Mouse (Mus musculus): ENCODE results near the gene Aadac. TPM values are rescaled to one million over a fixed set of nuclear protein-coding genes. Genes with fewer than 3 reads are reported as not detected.

Aadac gene
- total RNA-seq (2021) = 10 to 100 TPM; 29.5 to 65.2 TPM
- long read RNA-seq, experiment 1, transcript Aadac-201 (5 exons, 1,324 nt) = major isoform, 104 of 110 reads
- long read RNA-seq, experiment 1, partial matches to known transcripts = 3 of 110 reads
- long read RNA-seq, experiment 1, other reads (novel, unspliced or antisense) = 0 of 110 reads
- long read RNA-seq, experiment 2, transcript Aadac-201 (5 exons, 1,324 nt) = major isoform, 15 of 18 reads
- long read RNA-seq, experiment 2, partial matches to known transcripts = 0 of 18 reads
- long read RNA-seq, experiment 2, other reads (novel, unspliced or antisense) = 0 of 18 reads

- DNase-seq = no peak
Measured at GRCm38 (mm10) chr3:60025417-60025816, at the start of gene Aadac. Gene Aadac, plus strand, starts transcription at chr3:60025717.

DNA sequence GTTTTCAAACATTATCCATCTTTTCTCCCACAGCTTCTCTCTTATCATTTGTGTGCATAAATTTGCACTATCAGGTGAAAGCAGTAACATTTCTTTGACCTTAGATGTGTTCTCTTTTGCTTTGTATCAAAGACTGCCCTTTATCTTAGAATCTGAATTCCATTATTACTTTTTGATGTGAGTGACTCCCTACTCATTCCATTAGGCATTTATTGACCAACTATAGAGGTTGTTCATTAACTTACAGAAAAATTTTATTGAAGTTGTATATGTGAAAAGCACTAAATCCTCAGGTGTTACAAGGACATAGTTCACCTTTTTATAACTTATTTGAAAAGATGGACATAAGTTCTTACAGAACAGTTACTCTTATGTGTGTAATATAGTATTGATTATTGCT lies 21.9 kb upstream of the Aadac start:
- no peak for DNase-seq

- no peak for DNase-seq
Measured at GRCm38 (mm10) chr3:60006443-60006842, 19.1 kb upstream of the Aadac start, which contains the start of gene Aadacl2. Gene Aadacl2, plus strand, starts transcription at chr3:60006743.

- no peak for DNase-seq
Measured at GRCm38 (mm10) chr3:60031511-60031910, 6.0 kb downstream of the Aadac start.

DNA sequence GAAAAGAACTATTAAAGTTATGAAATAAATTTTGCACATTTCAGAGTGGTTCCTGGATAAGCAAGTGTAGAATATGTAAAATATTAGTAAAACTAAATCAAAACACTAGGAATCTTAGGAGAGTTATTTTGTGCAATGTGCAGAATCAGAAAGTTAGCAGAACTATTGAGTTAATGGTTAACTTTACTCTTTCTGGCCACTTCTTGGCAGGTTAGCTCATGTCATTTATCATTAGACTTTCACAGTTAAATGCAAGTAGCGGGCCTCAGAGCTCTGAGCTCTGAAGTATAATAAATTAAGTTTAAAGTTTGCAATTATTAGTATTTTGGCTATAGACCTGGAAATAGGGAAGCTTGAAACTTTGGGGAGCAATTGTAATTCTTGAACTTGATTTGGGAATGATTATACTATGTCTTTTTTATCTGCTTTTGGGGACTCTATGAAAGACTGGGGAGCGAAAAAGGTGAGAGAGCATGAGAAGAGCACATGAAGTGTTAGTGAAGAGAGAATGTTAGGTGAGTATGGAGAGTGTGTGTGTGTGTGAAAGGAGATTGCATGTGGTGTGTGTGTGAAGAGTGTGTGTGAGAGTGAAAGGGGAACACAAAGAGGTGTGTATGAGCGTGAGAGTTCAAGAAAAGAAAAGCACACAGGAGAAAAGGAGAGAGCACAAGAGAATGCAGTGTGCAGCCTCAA lies 20.9 kb downstream of the Aadac start:
- DNase-seq = no peak

GRCm38 (mm10) chr3:60053231-60053927 lies 27.9 kb downstream of the Aadac start:
- DNase-seq = no peak

- DNase-seq = no peak
Measured at GRCm38 (mm10) chr3:60053931-60054330, 28.4 kb downstream of the Aadac start.

DNA sequence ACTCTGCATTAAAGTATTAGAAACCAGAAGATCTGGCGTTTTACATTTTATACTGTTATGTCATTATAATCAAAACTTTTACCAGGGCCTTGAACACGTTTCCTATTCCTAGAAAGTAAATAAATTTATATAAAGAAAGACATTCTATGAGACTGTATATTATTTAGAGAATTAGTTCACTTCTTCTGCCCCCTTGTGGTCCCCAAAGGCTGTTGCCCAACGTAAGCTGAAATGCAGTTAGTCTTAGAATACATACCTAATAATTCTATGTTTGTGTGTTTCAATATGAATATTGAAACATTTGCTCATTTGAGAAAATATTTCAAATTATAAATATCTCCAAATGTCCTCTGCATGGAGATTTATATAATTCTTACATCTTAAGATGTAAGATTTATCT lies 30.9 kb downstream of the Aadac start:
- peak; percentile 10 for DNase-seq

- DNase-seq = no peak
Measured at GRCm38 (mm10) chr3:60057070-60057808, 31.7 kb downstream of the Aadac start.

DNA sequence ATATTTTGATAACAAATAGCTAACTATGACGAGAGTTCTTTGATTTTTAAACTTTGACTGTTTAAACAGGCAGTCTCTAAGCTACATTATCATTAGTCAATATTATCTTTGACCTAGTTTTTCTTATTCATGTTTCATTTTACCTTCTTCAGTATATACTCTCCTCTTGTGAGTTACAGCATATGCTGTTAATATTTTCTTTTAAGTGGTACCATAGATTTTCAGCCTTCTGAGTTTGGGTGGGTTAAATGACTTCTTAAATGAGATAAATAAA lies 32.2 kb downstream of the Aadac start:
- no peak for DNase-seq

GRCm38 (mm10) chr3:60078883-60079415 lies 53.4 kb downstream of the Aadac start:
- no peak for DNase-seq

GRCm38 (mm10) chr3:60080572-60080971 lies 55.1 kb downstream of the Aadac start:
- no peak for DNase-seq

DNA sequence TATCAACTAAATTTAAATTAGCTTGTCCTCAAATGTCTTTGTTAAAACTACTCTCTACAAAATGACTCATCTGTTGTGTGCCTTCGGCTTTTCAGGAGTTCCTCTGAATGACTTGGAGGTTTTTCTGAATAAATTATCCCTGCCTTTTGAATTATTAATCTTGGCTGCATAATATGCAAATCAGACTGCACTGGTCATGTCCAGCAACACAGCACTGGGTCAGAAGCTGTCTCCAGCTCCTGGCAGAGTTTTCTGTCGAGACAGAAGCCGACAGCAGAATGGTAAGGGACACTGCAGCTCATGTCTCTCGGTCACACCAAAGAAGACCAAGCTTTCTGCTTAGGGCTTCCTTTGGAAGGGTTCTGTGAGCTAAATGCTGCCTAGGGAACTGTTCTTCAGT lies 56.1 kb downstream of the Aadac start, which contains the start of gene Sucnr1:
Gene Sucnr1, plus strand, starts transcription at position 222 of the 400 bp plus-strand sequence.
- DNase-seq = peak; percentile 45

- no peak for DNase-seq
Measured at GRCm38 (mm10) chr3:60082746-60083145, 57.2 kb downstream of the Aadac start.

DNA sequence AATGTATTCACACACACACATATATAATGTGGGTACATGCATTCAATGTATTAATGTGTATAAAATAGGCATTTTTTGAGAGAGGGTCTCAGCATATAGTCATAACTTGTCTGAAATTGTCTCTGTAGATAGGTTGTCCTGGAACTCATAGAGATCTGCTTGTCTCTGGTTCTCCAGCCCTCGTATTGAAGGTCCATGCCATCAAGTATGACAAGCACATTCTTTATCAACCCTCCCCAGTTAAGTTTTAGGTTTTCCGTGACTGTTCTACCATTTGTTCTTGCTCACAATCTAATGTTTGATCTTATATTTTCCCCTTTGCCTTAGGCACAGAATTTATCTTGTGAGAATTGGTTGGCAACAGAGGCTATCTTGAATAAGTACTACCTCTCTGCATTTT lies 60.2 kb downstream of the Aadac start:
- DNase-seq = no peak

Other genes starting within 250 kb of the Aadac start
- not detected for gene Gm8298, start 164.7 kb upstream of the Aadac start, total RNA-seq (2021)
- not detected for gene C130079G13Rik, start 100.5 kb upstream of the Aadac start, total RNA-seq (2021)
- not detected for gene Aadacl2, start 19.0 kb upstream of the Aadac start, total RNA-seq (2021)
- 1 to 10 TPM; 1.6 to 2.3 TPM for gene Sucnr1, start 56.2 kb downstream of the Aadac start, total RNA-seq (2021)

Data from adrenal gland, postnatal 10 days (tissue).